Mouse (Mus musculus): Measurements from ENCODE around the gene P4hb.
"Not testable (repeated sequence)": the region's sequence is repeated elsewhere in the genome, so short reads cannot be mapped to it uniquely, and the experiment has no call there.

Gene P4hb

DNA sequence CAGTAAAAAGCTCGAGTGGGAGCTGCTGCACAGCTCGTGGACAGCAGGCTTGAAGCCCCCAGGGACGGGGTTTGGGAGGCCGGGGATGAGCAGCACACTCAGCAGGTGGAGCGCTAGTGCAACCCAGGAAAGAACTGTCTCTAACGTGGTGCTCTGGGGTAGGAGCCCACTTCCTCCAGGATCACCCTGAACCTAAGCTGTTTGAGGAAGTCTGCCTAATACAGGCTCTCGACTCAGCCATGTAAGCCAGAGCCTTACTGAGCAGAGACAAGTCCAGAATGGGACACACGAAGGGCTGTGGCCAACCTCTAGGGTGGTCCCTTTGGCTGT lies 34.1 kb downstream of the P4hb start:
- DNase-seq (ENCODE audit: low read depth), result no peak

DNA sequence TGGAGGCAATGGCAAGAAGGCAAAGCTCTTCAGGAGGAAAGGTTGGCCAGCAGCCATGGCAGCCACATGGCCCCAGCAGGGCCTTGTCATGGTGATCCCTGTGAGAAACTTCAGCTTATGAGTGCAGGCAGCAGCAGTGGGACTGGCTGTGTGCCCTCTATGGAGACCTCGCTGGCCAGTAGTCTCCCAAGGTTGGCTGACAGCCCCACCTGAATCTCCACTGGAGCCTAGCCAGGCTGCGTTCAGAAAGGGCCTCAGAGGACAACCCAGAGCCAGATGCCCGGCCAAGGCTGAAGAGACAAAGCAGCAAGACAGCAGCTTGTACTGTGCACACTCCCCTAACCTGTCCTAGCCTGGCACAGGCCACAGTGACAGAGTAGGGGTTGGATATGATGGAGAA lies 34.6 kb downstream of the P4hb start:
- DNase-seq (ENCODE audit: low read depth), result no peak

DNA sequence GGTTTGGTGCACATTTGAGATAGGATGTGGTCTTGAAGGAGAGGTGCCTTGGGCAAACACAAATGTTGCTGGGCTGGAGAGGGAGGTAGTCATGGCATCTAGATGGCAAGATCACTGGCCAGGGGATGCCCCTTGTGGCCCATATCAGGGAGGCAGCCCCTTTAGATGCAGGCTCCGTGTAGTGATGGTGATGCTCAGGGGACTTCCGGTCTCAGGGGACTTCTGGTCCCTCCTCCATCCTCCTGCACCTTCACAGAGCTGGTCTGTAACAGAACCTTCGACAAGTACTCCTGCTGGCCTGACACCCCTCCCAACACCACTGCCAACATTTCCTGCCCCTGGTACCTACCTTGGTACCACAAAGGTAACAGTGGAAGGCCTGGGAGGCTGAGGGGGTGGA lies 37.2 kb downstream of the P4hb start:
- DNase-seq (ENCODE audit: low read depth), result no peak

DNA sequence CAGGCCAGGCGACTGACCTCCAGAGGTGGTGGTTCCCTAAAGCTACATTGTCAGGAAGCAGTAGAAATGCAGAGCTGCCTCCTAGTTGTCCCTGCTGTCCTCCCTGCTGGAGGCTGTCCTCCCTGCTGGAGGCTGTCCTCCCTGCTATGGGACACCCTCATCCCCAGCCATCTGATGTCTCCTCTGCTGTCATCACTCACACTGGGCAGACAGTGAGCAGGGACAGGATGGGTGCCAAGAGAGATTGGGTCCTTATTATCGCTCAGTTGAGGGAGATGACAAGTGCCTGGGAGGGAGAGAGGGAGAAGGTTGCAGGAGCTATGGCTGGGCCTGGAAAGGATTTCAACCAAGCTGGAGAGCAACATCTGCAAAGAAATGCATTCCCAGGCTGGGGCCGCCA lies 37.9 kb downstream of the P4hb start:
- DNase-seq (ENCODE audit: low read depth), result no peak

DNA sequence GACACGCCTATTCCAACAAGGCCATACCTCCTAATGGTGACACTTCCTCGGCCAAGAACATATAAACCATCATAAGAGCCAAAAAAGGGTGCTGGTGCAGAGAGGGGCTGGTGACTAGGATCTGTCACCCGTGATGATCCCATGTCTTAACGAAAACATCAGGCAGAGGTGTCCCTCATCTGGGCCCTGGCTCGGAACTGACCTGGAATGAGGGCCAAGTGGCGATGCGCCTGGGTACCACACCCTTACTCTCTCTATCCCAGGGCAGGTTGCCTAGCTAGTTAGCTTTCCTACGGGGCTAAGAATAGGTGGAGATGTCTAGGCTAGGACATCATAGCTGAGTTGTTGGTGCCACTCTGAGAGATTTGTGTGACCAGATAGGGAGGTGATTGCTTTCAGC lies 39.0 kb downstream of the P4hb start:
- no peak for DNase-seq (ENCODE audit: low read depth)

DNA sequence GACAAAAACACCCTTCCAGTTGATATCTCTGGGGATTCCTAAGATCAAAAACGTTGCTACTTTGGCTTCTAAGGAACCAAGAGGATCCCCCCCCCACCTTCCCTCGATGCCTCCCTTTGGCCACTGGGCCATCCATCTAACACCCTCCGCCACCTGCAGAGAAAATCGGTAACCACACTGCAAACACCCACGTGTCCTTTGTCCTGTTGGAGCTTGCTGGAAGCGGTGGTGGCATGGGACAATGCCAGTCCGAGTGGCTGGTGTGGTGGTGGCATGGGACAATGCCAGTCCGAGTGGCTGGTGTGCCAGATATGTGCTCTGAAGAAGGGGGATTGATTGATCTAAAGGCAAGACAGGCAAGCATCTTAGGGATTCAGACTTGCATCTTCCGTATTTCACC lies 41.4 kb downstream of the P4hb start:
- DNase-seq (ENCODE audit: low read depth), result no peak

DNA sequence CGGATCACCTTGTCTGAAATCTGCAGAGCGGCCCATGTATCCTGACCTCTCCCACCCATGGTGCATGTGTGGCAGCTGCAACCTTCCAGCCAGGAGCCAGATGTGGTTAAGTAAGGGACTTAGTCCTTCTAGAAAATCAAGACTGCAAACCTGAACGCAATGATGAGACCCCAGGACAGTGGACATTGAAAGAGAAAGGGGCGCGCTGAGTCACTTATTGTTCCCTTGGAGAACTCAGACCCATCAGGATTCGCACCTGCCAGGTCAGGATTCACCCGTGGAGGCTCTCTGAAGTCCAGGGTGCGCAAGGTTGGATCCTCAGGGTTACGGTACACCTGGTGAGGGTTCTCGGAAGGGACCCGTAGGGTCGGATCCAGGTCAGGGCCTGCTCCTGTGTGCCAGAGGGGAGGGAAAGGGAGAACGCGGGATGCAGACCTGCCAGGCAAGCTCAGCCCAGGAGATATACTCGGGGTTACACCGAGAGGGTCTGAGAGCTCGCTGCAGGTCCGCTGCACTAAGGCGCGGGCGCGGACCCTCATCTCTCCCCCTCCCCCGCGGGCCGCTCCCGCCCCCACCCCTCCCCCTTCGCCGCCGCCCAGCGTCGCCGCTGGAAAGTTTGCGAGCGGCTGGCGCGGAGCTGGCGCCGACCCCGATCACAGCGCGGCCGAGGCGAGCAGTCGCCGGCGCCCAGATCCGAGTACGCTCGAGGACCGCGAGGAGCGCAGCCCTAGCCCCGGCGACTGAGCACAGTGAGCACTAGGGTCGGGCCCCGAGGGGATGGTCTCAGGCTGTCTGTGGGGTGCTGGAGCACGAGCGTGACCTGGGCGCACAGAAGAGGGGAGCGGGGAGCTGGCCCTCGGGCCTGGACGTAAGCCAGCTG lies 42.7 kb downstream of the P4hb start, which contains the start of gene Gcgr:
TSS of gene Gcgr (plus strand) at position 615 of the 880 bp plus-strand sequence.
- no peak for DNase-seq (ENCODE audit: low read depth)

DNA sequence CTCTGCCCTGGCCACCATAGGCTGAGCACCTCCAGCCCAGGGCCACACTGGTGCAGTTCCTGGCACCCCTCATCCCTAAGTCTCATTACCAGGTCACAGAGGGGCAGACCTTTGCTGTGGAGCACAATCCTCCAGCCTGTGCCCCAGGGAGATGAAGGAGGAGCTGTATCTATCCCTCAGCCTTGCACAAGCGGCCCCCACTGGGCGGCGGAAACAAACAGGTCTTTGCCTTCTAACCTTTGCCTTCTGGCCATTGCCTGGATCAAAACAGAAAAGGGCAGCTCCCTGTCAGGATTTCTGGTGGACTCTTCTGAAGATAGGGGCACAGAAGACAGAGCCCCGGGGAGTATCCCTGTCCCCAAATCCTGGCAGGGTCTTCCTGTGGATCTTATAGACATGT lies 44.1 kb downstream of the P4hb start:
- no peak for DNase-seq (ENCODE audit: low read depth)

DNA sequence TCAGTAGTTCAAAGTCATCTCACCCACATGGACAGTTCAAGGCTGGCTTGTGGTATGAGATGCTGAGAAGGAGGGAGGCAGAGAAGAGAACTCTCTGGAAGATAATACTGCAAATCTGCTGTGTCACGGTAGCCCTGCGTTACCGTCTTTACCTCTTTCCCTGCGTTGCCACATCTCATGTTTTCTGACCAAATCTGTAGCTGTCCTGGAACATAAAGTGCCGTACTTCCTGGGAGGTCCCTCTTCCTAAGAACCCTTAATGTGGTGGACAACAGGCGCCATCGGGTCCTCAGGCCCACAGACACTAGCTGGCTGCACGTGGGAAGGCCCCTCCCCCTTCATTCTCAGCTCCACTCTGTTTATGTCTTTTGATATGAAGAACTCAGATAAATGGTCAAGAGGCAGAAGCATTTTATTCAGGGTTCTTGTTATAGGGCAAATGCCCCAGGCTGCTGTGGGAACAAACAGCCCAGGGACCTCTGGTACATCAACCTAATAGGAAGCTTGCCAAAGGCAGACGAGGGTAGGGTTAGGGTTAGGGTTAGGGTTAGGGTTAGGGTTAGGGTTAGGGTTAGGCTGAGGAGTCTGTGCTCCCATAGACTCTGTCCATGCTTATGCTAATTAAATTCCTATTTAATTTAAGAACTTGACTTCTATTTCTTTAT lies 45.2 kb downstream of the P4hb start:
- DNase-seq (ENCODE audit: low read depth), result no peak

DNA sequence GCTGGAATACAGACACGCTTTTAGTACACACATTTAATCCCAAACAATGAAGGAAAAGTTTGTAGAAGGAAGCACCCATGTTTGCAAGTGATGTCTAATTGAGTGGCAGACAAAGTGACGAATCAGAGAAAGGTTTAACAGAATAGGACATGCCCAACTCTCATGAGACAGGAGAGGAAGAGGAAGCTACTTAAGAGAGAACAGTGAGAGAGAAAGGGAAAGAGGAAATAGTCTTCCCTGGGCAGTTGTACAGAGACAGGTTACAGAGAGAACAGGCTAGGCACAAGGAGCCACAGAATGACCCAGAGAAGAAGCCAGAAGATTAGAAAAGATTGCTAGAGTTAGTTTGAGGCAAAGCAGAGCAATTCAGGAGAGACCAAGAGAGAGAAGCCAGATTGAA lies 47.1 kb downstream of the P4hb start:
- no peak for DNase-seq (ENCODE audit: low read depth)

DNA sequence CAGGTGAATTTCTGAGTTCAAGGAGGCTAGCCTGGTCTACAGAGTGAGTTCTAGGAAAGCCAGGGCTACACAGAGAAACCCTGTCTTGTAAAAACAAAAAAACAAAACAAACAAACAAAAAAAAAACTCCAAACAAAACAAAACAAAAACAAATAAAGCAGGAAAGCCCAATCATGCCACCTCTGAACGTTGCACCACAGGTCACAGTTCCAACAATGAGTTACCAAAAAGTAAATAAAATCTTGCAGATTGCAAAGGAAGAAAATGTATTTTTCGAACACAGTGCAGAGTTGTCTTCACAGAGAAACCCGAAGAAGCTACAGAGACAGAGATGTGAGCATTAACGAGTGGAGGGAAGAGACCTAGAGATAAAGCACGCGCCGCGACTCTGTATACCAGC lies 50.5 kb downstream of the P4hb start:
- DNase-seq (ENCODE audit: low read depth), result no peak

DNA sequence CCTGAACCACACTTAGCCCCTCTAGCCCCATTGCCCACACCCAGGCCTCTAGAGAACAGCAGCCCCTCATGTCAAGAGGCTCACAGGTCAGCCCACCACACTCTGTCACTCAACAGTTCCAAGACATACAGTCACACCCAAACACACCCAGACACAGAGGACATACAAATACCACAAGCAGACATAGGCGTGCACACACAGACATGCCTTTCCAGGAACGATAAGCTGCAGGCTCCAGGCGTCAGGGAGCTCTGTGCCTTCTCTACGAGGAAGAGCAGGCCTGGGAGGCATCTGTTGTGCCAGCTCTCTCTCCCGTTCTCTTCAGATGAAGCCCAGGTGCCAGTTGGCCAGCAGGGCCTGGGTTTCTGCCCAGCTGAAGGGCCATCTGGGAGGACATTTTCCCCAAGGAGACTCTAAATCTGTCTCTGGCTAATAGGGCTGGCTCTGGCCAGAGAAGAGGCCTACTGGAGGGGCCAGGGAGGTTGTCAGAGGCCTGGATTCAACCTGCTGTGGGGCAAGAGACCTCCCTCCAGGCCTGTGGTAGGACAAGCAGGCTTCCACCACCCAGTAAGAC lies 52.0 kb downstream of the P4hb start:
- peak; percentile 32 for DNase-seq (ENCODE audit: low read depth)

DNA sequence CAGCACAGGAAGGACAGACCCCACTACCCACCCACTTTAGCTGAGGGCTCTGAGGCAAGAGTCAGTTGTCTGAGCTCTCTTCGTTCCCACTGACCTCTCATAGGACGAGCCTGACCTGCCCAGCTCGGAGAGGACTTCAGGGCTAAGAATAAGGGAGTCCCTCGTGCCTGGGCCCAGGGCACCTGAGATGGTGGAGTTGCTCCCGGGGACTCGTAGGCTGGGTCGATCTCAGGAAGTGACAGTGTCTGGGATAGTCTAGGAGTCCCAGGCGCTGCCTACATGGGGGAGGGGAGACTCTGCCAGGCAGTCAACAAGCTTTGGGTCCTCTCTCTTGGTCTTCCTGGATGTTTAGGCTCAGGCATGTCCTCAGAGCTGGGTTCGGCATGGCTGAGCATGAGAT lies 52.6 kb downstream of the P4hb start:
- no peak for DNase-seq (ENCODE audit: low read depth)

DNA sequence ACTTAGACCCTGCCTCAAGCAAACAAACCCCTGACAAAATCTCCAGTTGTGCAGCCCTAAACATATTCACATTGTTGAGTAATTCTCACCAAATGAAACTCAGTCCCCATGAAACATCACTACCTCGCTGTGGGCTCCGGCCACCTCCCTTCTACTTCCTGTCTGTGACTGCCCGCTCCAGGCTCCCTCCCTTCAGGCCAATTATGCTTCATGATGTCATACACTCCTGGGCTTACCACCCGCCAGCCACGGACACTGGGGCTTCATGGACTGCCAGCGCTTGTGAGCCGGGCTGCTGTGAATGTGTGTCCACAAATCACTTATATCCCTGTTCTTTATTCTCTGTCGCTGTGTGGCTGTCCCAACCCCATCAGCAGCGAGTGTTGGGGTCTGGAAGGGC lies 53.3 kb downstream of the P4hb start:
- no peak for DNase-seq (ENCODE audit: low read depth)

DNA sequence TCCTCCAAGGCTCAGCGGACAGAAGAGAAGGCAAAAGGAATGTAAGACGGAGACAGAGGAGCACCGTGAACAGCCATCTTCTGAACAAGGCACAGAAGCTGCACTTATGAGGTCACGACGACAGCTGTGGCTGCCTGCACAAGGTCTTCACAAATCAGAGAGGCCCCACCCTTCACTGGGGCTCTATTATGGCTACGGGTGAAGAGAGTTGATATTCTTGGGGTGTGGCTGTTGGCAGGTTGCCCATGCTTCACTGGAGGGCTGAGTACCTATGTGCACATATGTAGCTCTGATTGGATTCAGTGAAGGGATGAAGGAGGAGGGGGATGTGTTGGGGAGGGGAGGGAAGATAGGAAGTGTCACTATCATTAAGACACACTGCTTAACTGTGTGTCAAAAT lies 54.5 kb downstream of the P4hb start:
- DNase-seq (ENCODE audit: low read depth), result peak; percentile 78

DNA sequence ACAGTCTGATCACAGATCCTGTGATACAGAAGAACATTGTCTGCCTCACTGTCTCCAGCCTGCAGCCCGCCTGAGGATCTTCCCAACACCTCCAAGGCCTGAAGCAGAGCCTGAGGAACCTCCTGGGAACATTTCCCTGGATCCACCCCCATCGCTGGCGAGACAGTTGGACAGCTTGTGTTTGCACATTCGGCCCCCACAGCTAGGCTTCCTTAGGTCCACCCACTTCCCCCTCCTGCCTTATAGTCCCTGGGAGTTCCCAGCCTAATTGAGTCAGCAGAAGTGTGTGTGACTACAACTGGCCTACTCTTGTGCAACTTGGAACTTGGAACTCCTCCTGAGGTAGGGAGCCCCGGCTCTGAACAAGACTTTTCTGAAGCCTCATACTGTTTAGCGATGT lies 55.0 kb downstream of the P4hb start:
- no peak for DNase-seq (ENCODE audit: low read depth)

DNA sequence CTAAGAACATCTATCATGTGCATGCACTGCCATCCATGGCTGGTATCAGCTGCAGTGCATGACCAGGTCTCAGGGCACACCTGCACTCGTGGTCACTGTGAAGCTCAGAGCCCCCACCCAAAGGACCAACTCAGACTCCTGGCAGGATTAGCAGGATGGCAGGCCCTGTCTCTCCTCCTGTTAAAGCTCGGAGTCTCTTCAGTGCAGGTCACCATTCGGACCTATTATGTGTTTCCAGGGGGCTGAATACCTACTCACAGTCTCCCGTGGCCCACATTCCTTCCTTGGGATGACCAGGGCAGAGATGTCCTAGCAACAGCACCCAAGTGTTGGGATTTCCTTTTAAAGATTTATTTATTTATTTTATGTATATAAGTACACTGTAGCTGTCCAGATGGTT lies 55.9 kb downstream of the P4hb start:
- no peak for DNase-seq (ENCODE audit: low read depth)

DNA sequence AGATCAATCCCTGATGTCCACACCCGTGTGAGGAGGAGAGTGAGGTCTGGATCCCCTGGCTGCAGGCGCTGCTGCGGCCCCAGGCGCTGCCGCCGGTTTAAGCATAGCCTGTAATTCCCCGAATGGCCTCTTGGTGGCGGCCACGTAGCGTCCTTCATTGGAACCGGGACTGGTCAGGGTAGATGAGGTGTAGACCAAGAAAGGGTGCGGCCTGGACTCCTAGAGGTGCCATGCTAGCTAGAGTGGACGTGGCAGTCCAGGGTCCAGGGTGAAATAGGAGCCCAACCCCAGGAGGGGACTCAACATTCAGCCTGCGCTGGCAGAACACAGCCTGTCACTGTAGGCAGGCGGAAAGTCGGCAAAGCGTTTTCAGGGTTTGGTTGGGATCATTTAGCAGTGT lies 57.4 kb downstream of the P4hb start:
- DNase-seq (ENCODE audit: low read depth), result peak; percentile 66

DNA sequence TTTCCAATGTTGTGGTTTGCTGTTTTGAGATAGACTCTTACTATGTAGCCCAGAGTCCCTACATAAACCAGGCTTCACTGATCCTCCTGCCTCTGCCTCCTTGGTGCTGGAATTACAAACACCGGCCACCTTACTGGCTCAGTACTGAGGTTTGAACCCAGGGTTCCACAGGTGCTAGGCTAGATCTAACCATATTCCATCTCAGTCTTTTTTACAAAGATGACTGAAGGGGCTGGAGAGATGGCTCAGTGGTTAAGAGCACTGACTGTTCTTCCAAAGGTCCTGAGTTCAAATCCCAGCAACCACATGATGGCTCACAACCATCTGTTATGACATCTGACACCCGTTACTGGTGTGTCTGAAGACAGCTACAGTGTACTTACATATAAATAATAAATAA lies 58.8 kb downstream of the P4hb start:
- not testable (repeated sequence) for DNase-seq (ENCODE audit: low read depth)

DNA sequence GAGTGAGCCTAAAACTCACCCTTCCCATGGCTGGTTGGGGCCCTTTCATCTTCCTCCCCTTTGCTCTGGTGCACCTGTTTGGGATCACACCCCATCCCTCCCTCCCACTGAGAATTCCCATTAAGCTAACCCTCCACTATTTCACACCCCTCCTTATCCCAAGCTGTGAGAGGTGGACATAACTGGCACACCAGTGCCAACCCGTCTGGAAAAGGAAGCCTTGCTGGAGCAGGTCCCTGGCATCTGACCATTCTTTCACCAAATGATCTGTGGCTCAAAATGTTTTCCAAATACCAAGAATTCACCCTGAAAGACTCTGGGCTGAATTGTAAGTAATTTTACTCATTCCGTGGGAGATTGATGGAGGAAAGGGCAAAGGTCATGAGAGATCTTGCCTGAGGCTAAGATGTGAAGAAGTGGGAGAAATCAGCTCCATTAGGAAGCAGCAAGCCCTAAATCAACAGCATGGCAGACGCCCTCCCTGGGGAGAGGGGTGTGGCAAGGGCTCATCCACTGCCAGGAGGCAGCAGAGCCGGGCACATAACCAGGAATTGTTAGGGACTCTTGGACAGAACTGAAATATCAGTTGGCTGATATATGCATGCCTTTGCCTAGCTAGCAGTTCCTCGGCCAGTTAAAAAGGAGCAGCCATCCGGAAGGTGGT lies 60.1 kb downstream of the P4hb start:
- no peak for DNase-seq (ENCODE audit: low read depth)

DNA sequence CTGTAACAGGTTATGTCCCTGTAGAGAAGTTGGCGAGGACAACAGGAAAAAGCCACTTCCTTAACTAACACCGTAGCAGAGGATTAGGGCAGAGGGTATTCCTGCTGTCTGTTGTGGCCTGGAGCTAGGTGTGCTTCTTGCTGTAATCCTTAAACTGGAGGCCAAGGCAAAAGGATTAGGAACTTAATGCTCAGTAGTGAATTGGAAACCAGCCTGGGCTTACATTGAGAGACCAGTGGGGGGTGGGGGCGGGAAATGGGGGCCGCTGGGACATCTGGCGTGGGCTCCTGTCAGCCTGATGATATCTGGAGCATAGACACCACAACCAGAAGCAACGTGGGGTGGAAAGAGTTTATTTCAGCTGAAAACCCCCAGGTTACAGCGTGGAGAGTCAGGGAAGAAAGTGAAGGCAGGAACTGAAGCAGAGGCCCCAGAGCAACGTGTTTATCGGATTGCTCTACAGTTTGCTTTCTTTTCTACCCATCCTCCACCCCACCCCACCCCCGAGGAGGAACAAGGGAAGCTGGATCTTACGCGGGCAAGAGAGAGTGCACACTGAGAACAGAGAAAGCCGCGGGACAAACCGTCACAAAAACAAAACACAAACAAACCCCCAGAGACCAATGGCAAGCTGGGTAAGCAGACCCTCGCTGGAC lies 62.5 kb downstream of the P4hb start:
- peak; percentile 57 for DNase-seq (ENCODE audit: low read depth)
